Mouse (Mus musculus): ENCODE data around the gene Rabep1.

Gene Rabep1

GRCm38 (mm10) chr11:70844559-70845456 lies at the start of gene Rabep1:
TSS of gene Rabep1 (plus strand) at chr11:70844778.
- under 1% methylated on average over 79 of the region's 88 CpGs for WGBS

GRCm38 (mm10) chr11:70802208-70802864 lies 42.2 kb upstream of the Rabep1 start:
- WGBS: 99% methylated on average over 2 of the region's 2 CpGs

GRCm38 (mm10) chr11:70802865-70803261 lies 41.7 kb upstream of the Rabep1 start:
- 70% methylated on average over 2 of the region's 2 CpGs for WGBS

GRCm38 (mm10) chr11:70803711-70804200 lies 40.8 kb upstream of the Rabep1 start:
- WGBS: 77% methylated on average over 6 of the region's 6 CpGs

- WGBS: 89% methylated on average over 3 of the region's 3 CpGs
Measured at GRCm38 (mm10) chr11:70804395-70804794, 40.2 kb upstream of the Rabep1 start.

GRCm38 (mm10) chr11:70805641-70806175 lies 38.9 kb upstream of the Rabep1 start:
- 74% methylated on average over 8 of the region's 8 CpGs for WGBS

GRCm38 (mm10) chr11:70806697-70807096 lies 37.9 kb upstream of the Rabep1 start:
- 81% methylated on average over 4 of the region's 4 CpGs for WGBS

- 86% methylated on average over 4 of the region's 4 CpGs for WGBS
Measured at GRCm38 (mm10) chr11:70807630-70808029, 36.9 kb upstream of the Rabep1 start.

GRCm38 (mm10) chr11:70808101-70808500 lies 36.5 kb upstream of the Rabep1 start:
- WGBS: 87% methylated on average over 3 of the region's 3 CpGs

GRCm38 (mm10) chr11:70809011-70809410 lies 35.6 kb upstream of the Rabep1 start:
- WGBS: 48% methylated on average over 1 of the region's 1 CpGs

- 89% methylated on average over 5 of the region's 5 CpGs for WGBS
Measured at GRCm38 (mm10) chr11:70811041-70811440, 33.5 kb upstream of the Rabep1 start.

- WGBS: 65% methylated on average over 13 of the region's 13 CpGs
Measured at GRCm38 (mm10) chr11:70811471-70812240, 32.9 kb upstream of the Rabep1 start.

- 88% methylated on average over 7 of the region's 7 CpGs for WGBS
Measured at GRCm38 (mm10) chr11:70812365-70812764, 32.2 kb upstream of the Rabep1 start, which contains the start of gene Scimp. TSS of gene Scimp (minus strand) at chr11:70812586.

- 83% methylated on average over 8 of the region's 8 CpGs for WGBS
Measured at GRCm38 (mm10) chr11:70815071-70815470, 29.5 kb upstream of the Rabep1 start.

GRCm38 (mm10) chr11:70815498-70816078 lies 29.0 kb upstream of the Rabep1 start:
- 25% methylated on average over 6 of the region's 6 CpGs for WGBS

- WGBS: 76% methylated on average over 4 of the region's 4 CpGs
Measured at GRCm38 (mm10) chr11:70816770-70817169, 27.8 kb upstream of the Rabep1 start.

GRCm38 (mm10) chr11:70820120-70820519 lies 24.5 kb upstream of the Rabep1 start:
- WGBS: 89% methylated on average over 8 of the region's 8 CpGs

- WGBS: 79% methylated on average over 17 of the region's 17 CpGs
Measured at GRCm38 (mm10) chr11:70821728-70822591, 22.6 kb upstream of the Rabep1 start.

- 90% methylated on average over 2 of the region's 2 CpGs for WGBS
Measured at GRCm38 (mm10) chr11:70826207-70826606, 18.4 kb upstream of the Rabep1 start.

- 89% methylated on average over 11 of the region's 11 CpGs for WGBS
Measured at GRCm38 (mm10) chr11:70828975-70829615, 15.5 kb upstream of the Rabep1 start.

Data from cerebral cortex, adult 2 months (tissue).